Mouse (Mus musculus) MEL (cell line): Measurements from ENCODE around the gene Mapk1ip1. TPM values are rescaled to one million over a fixed set of nuclear protein-coding genes. Genes with fewer than 3 reads are reported as not detected.

Source experiments
- DNase-seq: peaks from one replicate; pipeline ENCODE4 v3.0.0; 2011; ENCODE audit warnings: low read depth, low spot score
- H3K27ac ChIP-seq: 2 replicates; pipeline ENCODE4 v1.5.1; 2012; ENCODE audit warnings: low read depth, mild to moderate bottlenecking, control low read depth, low read length, moderate library complexity; ENCODE audit not compliant: control insufficient read depth
- H3K27me3 ChIP-seq, 2 experiments: fragments of 150-350 bp in 1 of 2; sonication (generic) in 1 of 2; 2 replicates each; pipeline ENCODE4 v1.6.1; 2012; ENCODE audit warnings: low read length in 2 of 2, mild to moderate bottlenecking in 2 of 2, improper control_type of control experiment in 1 of 2, moderate library complexity in 1 of 2; ENCODE audit not compliant: insufficient read depth in 2 of 2, control insufficient read depth in 1 of 2
- H3K36me3 ChIP-seq, 2 experiments: 2 replicates each; pipeline ENCODE4 v1.6.1; 2012 to 2014; ENCODE audit warnings: low read length in 2 of 2, improper control_type of control experiment in 1 of 2, inconsistent platforms in 1 of 2, mild to moderate bottlenecking in 1 of 2; ENCODE audit not compliant: insufficient read depth in 2 of 2, control insufficient read depth in 1 of 2
- H3K4me1 ChIP-seq, 2 experiments: fragments of 150-350 bp in 1 of 2; sonication (generic) in 1 of 2; 2 replicates each; pipeline ENCODE4 v1.6.1; 2012; ENCODE audit warnings: low read length in 2 of 2, improper control_type of control experiment in 1 of 2, mild to moderate bottlenecking in 1 of 2; ENCODE audit not compliant: insufficient read depth in 2 of 2, control insufficient read depth in 1 of 2
- H3K4me3 ChIP-seq, 2 experiments: fragments of 150-350 bp in 1 of 2; sonication (generic) in 1 of 2; 2 replicates each; pipeline ENCODE4 v1.5.1; 2012; ENCODE audit warnings: low read depth in 2 of 2, low read length in 2 of 2, mild to moderate bottlenecking in 2 of 2, moderate library complexity in 2 of 2, control low read depth in 1 of 2, improper control_type of control experiment in 1 of 2; ENCODE audit not compliant: control insufficient read depth in 1 of 2, insufficient read depth in 1 of 2
- H3K79me2 ChIP-seq: 2 replicates; pipeline ENCODE4 v1.6.1; 2012; ENCODE audit warnings: mild to moderate bottlenecking, low read length, moderate library complexity; ENCODE audit not compliant: control insufficient read depth, poor library complexity, insufficient read depth
- H3K9ac ChIP-seq: 2 replicates; pipeline ENCODE4 v1.6.1; 2012; ENCODE audit warnings: low read depth, mild to moderate bottlenecking, control low read depth, low read length, moderate library complexity; ENCODE audit not compliant: control insufficient read depth, poor library complexity, severe bottlenecking
- H3K9me3 ChIP-seq: fragments of 150-350 bp; sonication (generic); replicated peaks from 2 replicates; pipeline ENCODE4 v1.6.1; 2012; ENCODE audit warnings: mild to moderate bottlenecking, low read length, improper control_type of control experiment, moderate library complexity; ENCODE audit not compliant: insufficient read depth
- CHD1 ChIP-seq: IDR thresholded peaks from 2 replicates; pipeline ENCODE4 v1.6.1; 2012; ENCODE audit warnings: low read depth, mild to moderate bottlenecking, inconsistent platforms, low read length, improper control_type of control experiment
- CHD2 ChIP-seq: IDR thresholded peaks from 2 replicates; pipeline ENCODE4 v1.6.1; 2011; ENCODE audit warnings: low read length, improper control_type of control experiment
- CTCF ChIP-seq, 3 experiments: IDR thresholded peaks in 2 of 3; conservative IDR thresholded peaks in 1 of 3; 2 replicates each; pipeline ENCODE4 v1.5.1; 2011 to 2012; ENCODE audit warnings: low read length in 3 of 3, low read depth in 2 of 3, mild to moderate bottlenecking in 2 of 3, improper control_type of control experiment in 1 of 3, inconsistent platforms in 1 of 3, mixed read lengths in 1 of 3, moderate library complexity in 1 of 3; ENCODE audit not compliant: control insufficient read depth in 1 of 3, insufficient read depth in 1 of 3, poor library complexity in 1 of 3, severe bottlenecking in 1 of 3
- EP300 ChIP-seq, 2 experiments: IDR thresholded peaks; 2 replicates each; pipeline ENCODE4 v1.6.1; 2011; ENCODE audit warnings: improper control_type of control experiment in 2 of 2, low read length in 2 of 2, low read depth in 1 of 2, mild to moderate bottlenecking in 1 of 2
- ETS1 ChIP-seq: IDR thresholded peaks from 2 replicates; pipeline ENCODE4 v1.6.1; 2012; ENCODE audit warnings: low read depth, mild to moderate bottlenecking, inconsistent platforms, low read length, improper control_type of control experiment, moderate library complexity
- GATA1 ChIP-seq: IDR thresholded peaks from 2 replicates; pipeline ENCODE4 v1.6.1; 2011; ENCODE audit warnings: low read depth, low read length, improper control_type of control experiment
- HCFC1 ChIP-seq: IDR thresholded peaks from 2 replicates; pipeline ENCODE4 v1.6.1; 2012; ENCODE audit warnings: low read depth, mild to moderate bottlenecking, inconsistent platforms, low read length, improper control_type of control experiment, moderate library complexity
- KAT2A ChIP-seq: conservative IDR thresholded peaks from 2 replicates; pipeline ENCODE4 v1.6.1; 2012; ENCODE audit warnings: low read depth, low read length, improper control_type of control experiment, inconsistent platforms
- MYC ChIP-seq: IDR thresholded peaks from 2 replicates; pipeline ENCODE4 v1.6.1; 2011; ENCODE audit warnings: low read depth, mild to moderate bottlenecking, low read length, improper control_type of control experiment, moderate library complexity
- NRF1 ChIP-seq: IDR thresholded peaks from 2 replicates; pipeline ENCODE4 v1.6.1; 2014; ENCODE audit warnings: low read depth, mild to moderate bottlenecking, inconsistent platforms, low read length, improper control_type of control experiment, moderate library complexity; ENCODE audit not compliant: poor library complexity, insufficient read depth, severe bottlenecking
- POLR2A ChIP-seq, 2 experiments: IDR thresholded peaks; 2 replicates each; pipeline ENCODE4 v1.6.1; 2011 to 2012; ENCODE audit warnings: low read length in 2 of 2, mild to moderate bottlenecking in 2 of 2, control low read depth in 1 of 2, improper control_type of control experiment in 1 of 2, low read depth in 1 of 2, moderate library complexity in 1 of 2; ENCODE audit not compliant: control insufficient read depth in 1 of 2, insufficient read depth in 1 of 2, poor library complexity in 1 of 2
- POLR2AphosphoS5 ChIP-seq: IDR thresholded peaks from 2 replicates; pipeline ENCODE4 v1.6.1; 2012; ENCODE audit warnings: low read depth, borderline replicate concordance, mild to moderate bottlenecking, inconsistent platforms, low read length, moderate library complexity, mixed read lengths
- RAD21 ChIP-seq: IDR thresholded peaks from 2 replicates; pipeline ENCODE4 v1.6.1; 2011; ENCODE audit warnings: mild to moderate bottlenecking, low read depth, low read length, improper control_type of control experiment
- RCOR1 ChIP-seq: IDR thresholded peaks from 2 replicates; pipeline ENCODE4 v1.6.1; 2012; ENCODE audit warnings: low read depth, mild to moderate bottlenecking, inconsistent platforms, low read length, improper control_type of control experiment
- SMC3 ChIP-seq: IDR thresholded peaks from 2 replicates; pipeline ENCODE4 v1.6.1; 2011; ENCODE audit warnings: low read depth, low read length, improper control_type of control experiment
- TAL1 ChIP-seq: IDR thresholded peaks from 2 replicates; pipeline ENCODE4 v1.6.1; 2012; ENCODE audit warnings: mild to moderate bottlenecking, inconsistent platforms, low read length, moderate library complexity, mixed read lengths
- UBTF ChIP-seq: IDR thresholded peaks from 2 replicates; pipeline ENCODE4 v1.6.1; 2012; ENCODE audit warnings: low read depth, mild to moderate bottlenecking, inconsistent platforms, low read length, improper control_type of control experiment, moderate library complexity, borderline replicate concordance; ENCODE audit not compliant: insufficient read depth
- USF1 ChIP-seq: IDR thresholded peaks from 2 replicates; pipeline ENCODE4 v1.6.1; 2014; ENCODE audit warnings: low read depth, mild to moderate bottlenecking, inconsistent platforms, low read length, improper control_type of control experiment, moderate library complexity
- USF2 ChIP-seq, 2 experiments: IDR thresholded peaks; 2 replicates each; pipeline ENCODE4 v1.6.1; 2011 to 2012; ENCODE audit warnings: improper control_type of control experiment in 2 of 2, low read length in 2 of 2, borderline replicate concordance in 1 of 2, inconsistent platforms in 1 of 2, low read depth in 1 of 2, mild to moderate bottlenecking in 1 of 2; ENCODE audit not compliant: insufficient read depth in 1 of 2
- ZC3H11A ChIP-seq: IDR thresholded peaks from 2 replicates; pipeline ENCODE4 v1.6.1; 2012; ENCODE audit warnings: low read depth, mild to moderate bottlenecking, inconsistent platforms, low read length, improper control_type of control experiment
- ZMIZ1 ChIP-seq: IDR thresholded peaks from 2 replicates; pipeline ENCODE4 v1.6.1; 2012; ENCODE audit warnings: low read depth, mild to moderate bottlenecking, inconsistent platforms, low read length, improper control_type of control experiment, moderate library complexity
- polyA plus RNA-seq, 2 experiments: library from polyadenylated mRNA; stranded (reverse) in 1 of 2; unstranded in 1 of 2; fragments of >175 nt in 1 of 2; fragments of >200 nt in 1 of 2; gene quantifications; 2 replicates each; pipeline versions ENCODE4 v1.2.1 to v1.2.4; 2012; ENCODE audit warnings: low replicate concordance in 2 of 2, low read depth in 1 of 2; ENCODE audit not compliant: insufficient read length in 2 of 2, insufficient read depth in 1 of 2, missing spikeins in 1 of 2
- total RNA-seq: library from RNA; depleted of rRNA; stranded (reverse); fragments of 300-350 nt; gene quantifications from 2 replicates; pipeline ENCODE4 v1.2.3, GENCODE M21; 2012

Gene Mapk1ip1
- total and polyA plus RNA-seq, 3 experiments = 2.1 to 12.4 TPM; not detected in 1

- DNase-seq = no peak
- H3K4me1 ChIP-seq = peaks cover 0 to 23% of the 10 kb centered on the region in 2 experiments; a peak in 3 of 4 replicates
- no peaks in the 10 kb centered on the region for H3K27me3 ChIP-seq
- H3K4me3 ChIP-seq = no peak overlapping the region
- H3K79me2 ChIP-seq = peaks cover 37% of the 10 kb centered on the region
- no peaks in the 10 kb centered on the region for H3K9me3 ChIP-seq
- no peak overlapping the region for H3K27ac ChIP-seq
- TF ChIP-seq CHD1 (no peak), TAL1 (no peak), CHD2 (no peak), GATA1 (no peak), ETS1 (no peak), CTCF (IDR thresholded peaks at IDR 0.05 in 2 of 3, conservative IDR thresholded peaks at IDR 0.05 in 1 of 3; ENCODE audit: control insufficient read depth in 1 of 3, insufficient read depth in 1 of 3, low read depth in 2 of 3, low read length in 3 of 3, poor library complexity in 1 of 3, severe bottlenecking in 1 of 3) (no peak), MYC (no peak), NRF1 (no peak), SMC3 (no peak), USF2 (IDR thresholded peaks at IDR 0.05; ENCODE audit: borderline replicate concordance in 1 of 2, insufficient read depth in 1 of 2, low read depth in 1 of 2, low read length in 2 of 2) (no peak)
- H3K9ac ChIP-seq = peak overlapping the region; percentile 96; the same call in 1 of the 2 replicates
- H3K36me3 ChIP-seq = peaks cover 19 to 24% of the 10 kb centered on the region in 2 experiments
Observed at GRCm38 (mm10) chr7:138848028-138848920, 2.2 kb upstream of the Mapk1ip1 start.

- Histone ChIP-seq H3K79me2 (peaks cover 37% of the 10 kb centered on the region), H3K9ac (peak overlapping the region; percentile 96), H3K4me1 (peaks cover 0 to 26% of the 10 kb centered on the region in 2 experiments; a peak in 3 of 4 replicates), H3K4me3 (peak overlapping the region; percentile 87 to 99), H3K36me3 (peaks cover 21 to 22% of the 10 kb centered on the region in 2 experiments), H3K27ac (no peak overlapping the region), H3K27me3 (no peaks in the 10 kb centered on the region), H3K9me3 (no peaks in the 10 kb centered on the region)
- TF ChIP-seq ZC3H11A (no peak), USF1 (no peak), GATA1 (no peak), KAT2A (no peak), POLR2A (IDR thresholded peaks at IDR 0.05; ENCODE audit: control insufficient read depth in 1 of 2, insufficient read depth in 1 of 2, low read depth in 1 of 2, low read length in 2 of 2, poor library complexity in 1 of 2) (no peak), NRF1 (no peak), RAD21 (no peak), CHD1 (no peak), POLR2AphosphoS5 (no peak), RCOR1 (no peak), HCFC1 (no peak), ETS1 (no peak), EP300 (IDR thresholded peaks at IDR 0.05; ENCODE audit: low read depth in 1 of 2, low read length in 2 of 2) (no peak), ZMIZ1 (no peak), UBTF (no peak), TAL1 (no peak)
- DNase-seq = peak; percentile 18
Observed at GRCm38 (mm10) chr7:138847316-138848027, 1.4 kb upstream of the Mapk1ip1 start.
